Mouse (Mus musculus) spleen, adult 18-20 months (tissue): ENCODE data around the gene Kcnb1.

Experiments
- DNase-seq, 2 experiments: peaks; one replicate each; pipeline ENCODE4 v3.0.0; 2022; ENCODE audit warnings: mixed read lengths in 2 of 2

The Kcnb1 gene

GRCm38 (mm10) chr2:167058814-167059387, 131.1 kb downstream of the Kcnb1 start:
- no peak for DNase-seq

GRCm38 (mm10) chr2:167058201-167058600, 131.8 kb downstream of the Kcnb1 start:
- DNase-seq = no peak

- no peak for DNase-seq
Measured at GRCm38 (mm10) chr2:167056942-167057323, 133.0 kb downstream of the Kcnb1 start.

GRCm38 (mm10) chr2:167056210-167056941, 133.6 kb downstream of the Kcnb1 start:
- no peak for DNase-seq

GRCm38 (mm10) chr2:167055386-167055785, 134.6 kb downstream of the Kcnb1 start:
- no peak for DNase-seq

GRCm38 (mm10) chr2:167053127-167053844, 136.7 kb downstream of the Kcnb1 start:
- DNase-seq = no peak

GRCm38 (mm10) chr2:167048698-167049358, 141.1 kb downstream of the Kcnb1 start:
- DNase-seq = no peak

- DNase-seq = no peak
Measured at GRCm38 (mm10) chr2:167048223-167048622, 141.7 kb downstream of the Kcnb1 start.
